Mouse (Mus musculus) heart, embryonic 16.5 days (tissue): Measurements from ENCODE around the gene Lrba. TPM values are rescaled to one million over a fixed set of nuclear protein-coding genes. Genes with fewer than 3 reads are reported as not detected.

Source experiments
- ATAC-seq: fragments of 200-750 bp; cut with Nextera tagmentation; replicated peaks from 2 replicates; pipeline ENCODE4 v1.8.0; 2017; ENCODE audit warnings: moderate number of reproducible peaks; ENCODE audit not compliant: insufficient read depth, low FRiP score; ENCODE audit errors: extremely low read depth
- H3K27ac ChIP-seq: fragments of 300-500 bp; sonication (generic); 2 replicates; pipeline ENCODE4 v1.5.1; 2014; ENCODE audit warnings: mild to moderate bottlenecking, low read length, control low read depth, moderate library complexity
- H3K27me3 ChIP-seq: fragments of 300-500 bp; sonication (generic); 2 replicates; pipeline ENCODE4 v1.6.1; 2014; ENCODE audit warnings: low read length, mixed read lengths; ENCODE audit not compliant: control insufficient read depth, insufficient read depth
- H3K36me3 ChIP-seq: fragments of 300-500 bp; sonication (generic); 2 replicates; pipeline ENCODE4 v1.6.1; 2014; ENCODE audit not compliant: control insufficient read depth, insufficient read depth
- H3K4me1 ChIP-seq: fragments of 300-500 bp; sonication (generic); 2 replicates; pipeline ENCODE4 v1.6.1; 2014; ENCODE audit warnings: low read length, mixed read lengths; ENCODE audit not compliant: control insufficient read depth, insufficient read depth
- H3K4me2 ChIP-seq: fragments of 300-500 bp; sonication (generic); 2 replicates; pipeline ENCODE4 v1.6.1; 2014; ENCODE audit warnings: low read depth, mild to moderate bottlenecking, control low read depth, low read length
- H3K4me3 ChIP-seq: fragments of 300-500 bp; sonication (generic); 2 replicates; pipeline ENCODE4 v1.5.1; 2014; ENCODE audit warnings: mild to moderate bottlenecking, control low read depth, low read length
- H3K9ac ChIP-seq: fragments of 300-500 bp; sonication (generic); 2 replicates; pipeline ENCODE4 v1.6.1; 2014; ENCODE audit warnings: low read length, control low read depth
- H3K9me3 ChIP-seq: fragments of 300-500 bp; sonication (generic); replicated peaks from 2 replicates; pipeline ENCODE4 v1.6.1; 2016; ENCODE audit warnings: low read length; ENCODE audit not compliant: control insufficient read depth
- WGBS: fragments of 180-500 bp; shearing (Covaris S2); extraction: QIAGEN DNeasy Blood & Tissue Kit; methylation state at CpG from one replicate; pipeline ENCODE4 v1.1.7; 2014; 5-methylcytosine and 5-hydroxymethylcytosine counted together
- polyA plus RNA-seq: library from polyadenylated mRNA; unstranded; fragments of >200 nt; fragmentation: Nextera tagmentation; extraction: Ambion mirVana; gene quantifications from 2 replicates; pipeline ENCODE4 v1.2.1, GENCODE M21; 2015

The Lrba gene
- polyA plus RNA-seq, 1 experiment from 2014 or later, result 1.7 TPM

DNA sequence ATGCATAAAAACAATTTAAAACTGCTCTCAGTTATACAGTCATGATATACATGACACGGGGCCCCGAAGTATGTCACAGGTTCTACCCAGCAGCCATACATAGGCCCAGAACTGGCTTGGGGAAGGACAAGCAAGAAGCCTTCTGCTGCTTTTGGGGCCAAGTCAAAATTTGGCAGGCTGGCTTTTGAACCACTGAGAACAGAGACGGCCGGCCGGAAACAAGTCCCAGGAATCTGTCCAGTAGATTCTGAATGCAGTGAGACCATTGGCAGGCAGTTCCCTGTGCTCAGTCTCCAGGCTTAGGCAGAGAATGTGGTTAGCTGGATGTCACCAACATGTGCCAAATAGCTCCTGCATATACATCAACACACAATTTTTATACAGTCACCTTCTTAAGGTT, 565.3 kb downstream of the Lrba start:
- no peak overlapping the region for H3K9ac ChIP-seq
- ATAC-seq, result no peak
- no peaks in the 10 kb centered on the region for H3K9me3 ChIP-seq
- H3K36me3 ChIP-seq, result no peaks in the 10 kb centered on the region
- 76% methylated on average over 5 of the region's 5 CpGs for WGBS
- no peak overlapping the region for H3K27ac ChIP-seq
- no peak overlapping the region for H3K4me2 ChIP-seq
- H3K4me3 ChIP-seq, result no peak overlapping the region
- H3K27me3 ChIP-seq, result no peaks in the 10 kb centered on the region
- peaks cover 26% of the 10 kb centered on the region for H3K4me1 ChIP-seq

DNA sequence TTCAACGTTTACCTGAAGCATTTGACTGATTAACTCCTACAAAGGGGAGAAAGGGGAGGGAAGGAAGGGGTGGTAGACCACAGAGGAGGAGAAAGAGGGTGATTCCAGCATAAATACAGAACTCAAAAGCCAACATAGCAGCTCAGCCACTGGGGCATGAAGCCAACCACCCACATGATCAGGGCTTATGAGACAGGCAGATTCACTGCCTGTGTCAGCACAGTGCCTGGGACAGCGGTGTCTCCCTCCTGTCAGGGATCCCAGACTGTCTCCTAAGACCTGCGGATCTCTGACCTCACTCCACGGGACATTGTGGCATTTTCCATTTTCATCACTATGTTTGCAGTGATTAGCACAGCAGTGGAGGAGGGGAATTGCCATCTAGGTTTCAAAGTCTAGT, 568.8 kb downstream of the Lrba start:
- Histone ChIP-seq H3K27ac (peak overlapping the region; percentile 52), H3K27me3 (no peaks in the 10 kb centered on the region), H3K9ac (no peak overlapping the region), H3K4me2 (no peak overlapping the region), H3K4me1 (peaks cover 9% of the 10 kb centered on the region; the same call in 1 of the 2 replicates), H3K36me3 (no peaks in the 10 kb centered on the region), H3K9me3 (no peaks in the 10 kb centered on the region), H3K4me3 (no peak overlapping the region)
- WGBS, result 44% methylated on average over 4 of the region's 4 CpGs
- peak; percentile 6; the same call in 1 of the 2 replicates for ATAC-seq

DNA sequence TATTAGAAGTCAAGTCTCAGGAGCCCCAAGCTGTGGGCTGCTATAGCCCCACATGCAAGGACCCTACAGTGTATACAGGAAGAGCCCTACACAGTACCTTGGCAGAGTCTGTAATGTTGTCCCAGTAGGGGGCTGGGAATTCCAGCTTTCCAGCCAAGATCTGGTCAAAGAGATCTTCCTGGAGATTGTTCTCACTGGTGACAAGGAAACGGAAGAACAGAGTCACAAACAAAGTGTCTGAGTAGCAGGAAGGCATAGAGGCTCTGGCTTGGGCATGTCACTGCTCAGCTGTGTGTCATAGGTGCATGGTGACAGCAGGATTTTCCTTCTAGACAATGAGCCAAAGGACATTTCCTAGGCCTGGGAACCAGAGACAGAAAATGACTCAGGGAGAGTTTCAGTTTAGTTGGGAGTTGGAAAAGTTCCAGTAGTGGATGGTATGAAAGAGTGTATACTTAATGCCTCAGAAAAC, 569.3 kb downstream of the Lrba start:
- no peaks in the 10 kb centered on the region for H3K27me3 ChIP-seq
- H3K4me2 ChIP-seq, result no peak overlapping the region
- H3K9me3 ChIP-seq, result no peaks in the 10 kb centered on the region
- peaks cover 8% of the 10 kb centered on the region; the same call in 1 of the 2 replicates for H3K4me1 ChIP-seq
- 24% methylated on average over 1 of the region's 1 CpGs for WGBS
- H3K9ac ChIP-seq, result no peak overlapping the region
- peak overlapping the region; percentile 52 for H3K27ac ChIP-seq
- H3K36me3 ChIP-seq, result no peaks in the 10 kb centered on the region
- no peak overlapping the region for H3K4me3 ChIP-seq
- peak; percentile 66 for ATAC-seq

DNA sequence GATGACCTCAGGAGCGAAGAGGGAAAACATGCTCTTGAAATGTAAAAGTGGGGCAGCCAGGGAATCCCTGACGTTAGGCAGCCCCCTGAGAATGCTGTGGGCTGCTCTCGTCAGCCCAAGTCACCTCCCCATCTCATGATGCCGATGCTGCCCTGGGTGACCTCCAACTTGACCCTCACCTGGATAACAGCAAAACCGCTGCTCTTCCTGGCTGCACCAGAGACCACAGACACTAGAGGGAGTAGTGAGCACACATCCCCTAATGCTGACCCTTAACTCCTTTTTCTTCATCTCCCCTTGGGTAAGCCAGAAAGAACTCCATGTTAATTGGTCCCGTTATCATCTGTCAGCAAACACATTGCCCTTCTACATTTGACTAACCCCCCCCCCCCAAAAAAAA, 572.2 kb downstream of the Lrba start:
- Histone ChIP-seq H3K4me1 (0 out of 2 replicates have a peak, but pooled peaks cover 4% of the 10 kb centered on the region), H3K4me3 (no peak overlapping the region), H3K9me3 (no peaks in the 10 kb centered on the region), H3K4me2 (no peak overlapping the region), H3K36me3 (no peaks in the 10 kb centered on the region), H3K9ac (no peak overlapping the region), H3K27me3 (no peaks in the 10 kb centered on the region), H3K27ac (no peak overlapping the region)
- no peak for ATAC-seq
- WGBS, result 33% methylated on average over 6 of the region's 6 CpGs

DNA sequence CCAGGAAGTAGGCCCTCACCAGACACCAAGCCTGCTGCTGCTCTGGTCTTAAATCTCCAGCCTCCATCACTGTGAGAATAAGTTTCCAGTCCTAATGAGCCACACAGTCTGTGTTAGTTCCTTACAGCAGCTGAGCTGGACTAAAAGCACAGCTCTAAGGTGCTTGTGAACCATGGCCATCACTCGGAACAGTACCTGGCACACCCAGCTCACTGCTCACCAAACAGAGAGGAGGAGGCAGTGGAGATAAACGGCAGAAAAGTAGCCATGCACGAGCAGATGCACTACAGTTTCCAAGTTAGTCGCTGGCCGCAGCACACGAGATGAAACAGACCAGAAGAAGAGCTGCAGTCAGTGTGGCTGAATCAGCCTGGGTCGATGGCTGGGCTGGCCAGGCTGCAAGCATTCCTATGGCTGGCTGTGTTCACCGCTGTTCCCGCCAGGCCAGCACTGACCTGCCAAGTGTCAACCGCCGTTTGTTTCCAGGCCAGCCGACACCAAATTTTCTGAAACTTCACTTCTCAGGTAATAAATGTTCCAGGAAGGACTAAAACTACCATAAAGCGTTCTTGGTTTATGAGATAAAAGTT, 573.5 kb downstream of the Lrba start:
- no peaks in the 10 kb centered on the region for H3K27me3 ChIP-seq
- H3K9ac ChIP-seq, result no peak overlapping the region
- no peak overlapping the region for H3K27ac ChIP-seq
- WGBS, result 68% methylated on average over 13 of the region's 13 CpGs
- no peaks in the 10 kb centered on the region for H3K9me3 ChIP-seq
- H3K36me3 ChIP-seq, result no peaks in the 10 kb centered on the region
- 0 out of 2 replicates have a peak, but pooled peaks cover 4% of the 10 kb centered on the region for H3K4me1 ChIP-seq
- ATAC-seq, result no peak
- no peak overlapping the region for H3K4me3 ChIP-seq
- H3K4me2 ChIP-seq, result no peak overlapping the region

DNA sequence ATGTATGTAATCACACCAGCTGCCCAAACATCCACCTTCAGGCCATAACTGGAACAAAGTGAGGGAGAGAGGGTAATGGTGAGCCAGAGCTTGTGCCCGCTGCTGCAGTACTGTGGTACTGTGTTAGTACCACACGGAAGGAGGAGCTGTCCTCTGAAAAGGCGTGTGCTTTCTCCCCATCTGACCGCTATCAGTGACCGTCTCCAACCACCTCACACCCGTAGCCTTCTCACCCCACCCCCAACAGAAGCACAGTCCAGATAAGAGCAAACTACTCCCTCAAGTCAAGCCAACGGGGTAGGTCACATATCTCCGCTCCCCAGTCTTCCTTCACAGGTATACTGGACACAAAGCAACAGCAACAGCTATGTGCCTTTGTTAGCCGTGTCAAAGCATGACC, 574.6 kb downstream of the Lrba start:
- 60% methylated on average over 9 of the region's 9 CpGs for WGBS
- H3K27ac ChIP-seq, result no peak overlapping the region

DNA sequence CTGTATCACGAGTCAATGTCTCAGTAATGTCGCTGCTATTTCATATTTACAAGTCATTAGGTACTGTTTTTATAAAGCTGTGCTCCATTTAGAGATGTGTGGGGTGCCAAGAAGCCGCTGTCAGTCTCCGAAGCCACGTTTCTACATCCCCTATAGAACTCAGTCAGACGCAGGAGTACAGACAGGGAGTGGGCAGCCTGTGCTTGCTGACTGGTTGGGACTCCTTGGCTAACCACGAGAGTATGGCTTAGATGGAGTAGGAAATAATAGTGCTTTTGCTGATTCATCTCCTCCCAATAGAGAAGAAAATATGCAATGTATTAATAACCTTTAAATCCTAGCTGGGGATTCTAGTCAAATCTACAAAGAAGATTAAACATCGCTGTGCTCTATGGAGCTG, 576.4 kb downstream of the Lrba start:
- Histone ChIP-seq H3K27me3 (no peaks in the 10 kb centered on the region), H3K36me3 (no peaks in the 10 kb centered on the region), H3K4me3 (no peak overlapping the region), H3K4me2 (no peak overlapping the region), H3K9me3 (no peaks in the 10 kb centered on the region), H3K27ac (no peak overlapping the region), H3K4me1 (no peaks in the 10 kb centered on the region), H3K9ac (no peak overlapping the region)
- no peak for ATAC-seq
- WGBS, result 84% methylated on average over 8 of the region's 8 CpGs

More for the DNA sequence above, 574.6 kb downstream of the Lrba start:
- Histone ChIP-seq H3K9ac (no peak overlapping the region), H3K4me2 (no peak overlapping the region), H3K9me3 (no peaks in the 10 kb centered on the region), H3K36me3 (no peaks in the 10 kb centered on the region), H3K4me3 (no peak overlapping the region), H3K27me3 (no peaks in the 10 kb centered on the region), H3K4me1 (0 out of 2 replicates have a peak, but pooled peaks cover under 1% of the 10 kb centered on the region)
- ATAC-seq, result no peak

DNA sequence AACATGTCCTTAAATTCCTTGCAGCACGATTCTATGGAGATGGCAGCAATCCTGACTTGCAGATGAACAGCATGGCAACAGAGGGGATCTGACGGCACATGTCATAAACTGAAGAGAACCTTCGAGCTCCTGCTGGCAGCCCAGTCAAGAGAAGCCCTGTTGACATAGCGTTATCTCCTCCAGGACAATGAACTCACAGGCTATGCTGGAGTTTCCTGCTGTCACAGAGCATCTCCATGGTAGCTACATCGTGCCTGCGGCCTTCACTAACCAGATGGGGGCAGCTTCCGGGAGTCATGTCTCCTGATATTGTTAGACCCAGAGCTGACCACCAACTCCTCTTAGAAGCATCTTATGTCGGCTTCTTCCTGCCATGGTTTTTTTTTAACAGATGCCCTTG, 578.3 kb downstream of the Lrba start:
- no peak overlapping the region for H3K4me3 ChIP-seq
- no peaks in the 10 kb centered on the region for H3K36me3 ChIP-seq
- no peaks in the 10 kb centered on the region for H3K27me3 ChIP-seq
- H3K9ac ChIP-seq, result no peak overlapping the region
- no peaks in the 10 kb centered on the region for H3K9me3 ChIP-seq
- no peak for ATAC-seq
- no peak overlapping the region for H3K27ac ChIP-seq
- no peaks in the 10 kb centered on the region for H3K4me1 ChIP-seq
- WGBS, result 48% methylated on average over 8 of the region's 8 CpGs
- H3K4me2 ChIP-seq, result no peak overlapping the region

DNA sequence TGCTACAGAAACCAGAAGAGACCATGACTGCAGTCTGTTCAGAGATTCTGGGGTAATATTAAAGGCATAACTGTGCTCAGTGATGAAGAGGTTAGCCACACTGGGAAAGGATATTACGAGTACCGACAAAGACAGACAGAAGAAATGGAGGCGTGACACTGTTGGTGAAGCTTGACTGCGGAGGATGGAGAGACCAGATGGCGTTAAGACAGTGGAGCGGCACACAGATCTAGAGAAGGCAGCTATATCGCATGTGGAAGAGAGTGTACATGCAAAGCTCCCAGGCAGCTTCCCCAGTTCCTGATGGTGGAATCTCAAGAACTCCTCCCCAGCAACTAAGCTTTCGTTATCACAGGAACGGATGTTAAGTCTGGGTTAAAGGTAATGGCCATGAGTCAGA, 579.8 kb downstream of the Lrba start:
- H3K4me3 ChIP-seq, result no peak overlapping the region
- H3K9ac ChIP-seq, result no peak overlapping the region
- H3K27me3 ChIP-seq, result no peaks in the 10 kb centered on the region
- H3K27ac ChIP-seq, result no peak overlapping the region
- no peaks in the 10 kb centered on the region for H3K36me3 ChIP-seq
- no peaks in the 10 kb centered on the region for H3K9me3 ChIP-seq
- WGBS, result 70% methylated on average over 9 of the region's 9 CpGs
- H3K4me1 ChIP-seq, result no peaks in the 10 kb centered on the region
- ATAC-seq, result no peak
- H3K4me2 ChIP-seq, result no peak overlapping the region
